Mouse (Mus musculus) MEL (cell line): ENCODE results near the gene Gm20388. TPM values are rescaled to one million over a fixed set of nuclear protein-coding genes. Genes with fewer than 3 reads are reported as not detected.

ENCODE experiments used
- DNase-seq: peaks from one replicate; pipeline ENCODE4 v3.0.0; 2011; ENCODE audit warnings: low read depth, low spot score
- H3K27ac ChIP-seq: 2 replicates; pipeline ENCODE4 v1.5.1; 2012; ENCODE audit warnings: low read depth, mild to moderate bottlenecking, control low read depth, low read length, moderate library complexity; ENCODE audit not compliant: control insufficient read depth
- H3K27me3 ChIP-seq, 2 experiments: fragments of 150-350 bp in 1 of 2; sonication (generic) in 1 of 2; 2 replicates each; pipeline ENCODE4 v1.6.1; 2012; ENCODE audit warnings: low read length in 2 of 2, mild to moderate bottlenecking in 2 of 2, improper control_type of control experiment in 1 of 2, moderate library complexity in 1 of 2; ENCODE audit not compliant: insufficient read depth in 2 of 2, control insufficient read depth in 1 of 2
- H3K36me3 ChIP-seq, 2 experiments: 2 replicates each; pipeline ENCODE4 v1.6.1; 2012 to 2014; ENCODE audit warnings: low read length in 2 of 2, improper control_type of control experiment in 1 of 2, inconsistent platforms in 1 of 2, mild to moderate bottlenecking in 1 of 2; ENCODE audit not compliant: insufficient read depth in 2 of 2, control insufficient read depth in 1 of 2
- H3K4me1 ChIP-seq, 2 experiments: fragments of 150-350 bp in 1 of 2; sonication (generic) in 1 of 2; 2 replicates each; pipeline ENCODE4 v1.6.1; 2012; ENCODE audit warnings: low read length in 2 of 2, improper control_type of control experiment in 1 of 2, mild to moderate bottlenecking in 1 of 2; ENCODE audit not compliant: insufficient read depth in 2 of 2, control insufficient read depth in 1 of 2
- H3K4me3 ChIP-seq, 2 experiments: fragments of 150-350 bp in 1 of 2; sonication (generic) in 1 of 2; 2 replicates each; pipeline ENCODE4 v1.5.1; 2012; ENCODE audit warnings: low read depth in 2 of 2, low read length in 2 of 2, mild to moderate bottlenecking in 2 of 2, moderate library complexity in 2 of 2, control low read depth in 1 of 2, improper control_type of control experiment in 1 of 2; ENCODE audit not compliant: control insufficient read depth in 1 of 2, insufficient read depth in 1 of 2
- H3K79me2 ChIP-seq: 2 replicates; pipeline ENCODE4 v1.6.1; 2012; ENCODE audit warnings: mild to moderate bottlenecking, low read length, moderate library complexity; ENCODE audit not compliant: control insufficient read depth, poor library complexity, insufficient read depth
- H3K9ac ChIP-seq: 2 replicates; pipeline ENCODE4 v1.6.1; 2012; ENCODE audit warnings: low read depth, mild to moderate bottlenecking, control low read depth, low read length, moderate library complexity; ENCODE audit not compliant: control insufficient read depth, poor library complexity, severe bottlenecking
- H3K9me3 ChIP-seq: fragments of 150-350 bp; sonication (generic); replicated peaks from 2 replicates; pipeline ENCODE4 v1.6.1; 2012; ENCODE audit warnings: mild to moderate bottlenecking, low read length, improper control_type of control experiment, moderate library complexity; ENCODE audit not compliant: insufficient read depth
- BHLHE40 ChIP-seq: IDR thresholded peaks from 2 replicates; pipeline ENCODE4 v1.6.1; 2012; ENCODE audit warnings: low read depth, mild to moderate bottlenecking, inconsistent platforms, low read length, improper control_type of control experiment, borderline replicate concordance
- CHD1 ChIP-seq: IDR thresholded peaks from 2 replicates; pipeline ENCODE4 v1.6.1; 2012; ENCODE audit warnings: low read depth, mild to moderate bottlenecking, inconsistent platforms, low read length, improper control_type of control experiment
- CTCF ChIP-seq, 3 experiments: IDR thresholded peaks in 2 of 3; conservative IDR thresholded peaks in 1 of 3; 2 replicates each; pipeline ENCODE4 v1.5.1; 2011 to 2012; ENCODE audit warnings: low read length in 3 of 3, low read depth in 2 of 3, mild to moderate bottlenecking in 2 of 3, improper control_type of control experiment in 1 of 3, inconsistent platforms in 1 of 3, mixed read lengths in 1 of 3, moderate library complexity in 1 of 3; ENCODE audit not compliant: control insufficient read depth in 1 of 3, insufficient read depth in 1 of 3, poor library complexity in 1 of 3, severe bottlenecking in 1 of 3
- ELF1 ChIP-seq: IDR thresholded peaks from 2 replicates; pipeline ENCODE4 v1.6.1; 2014; ENCODE audit warnings: low read depth, mild to moderate bottlenecking, inconsistent platforms, low read length, improper control_type of control experiment, moderate library complexity
- ETS1 ChIP-seq: IDR thresholded peaks from 2 replicates; pipeline ENCODE4 v1.6.1; 2012; ENCODE audit warnings: low read depth, mild to moderate bottlenecking, inconsistent platforms, low read length, improper control_type of control experiment, moderate library complexity
- GABPA ChIP-seq: IDR thresholded peaks from 2 replicates; pipeline ENCODE4 v1.6.1; 2012; ENCODE audit warnings: low read depth, mild to moderate bottlenecking, inconsistent platforms, low read length, improper control_type of control experiment, moderate library complexity
- GATA1 ChIP-seq: IDR thresholded peaks from 2 replicates; pipeline ENCODE4 v1.6.1; 2011; ENCODE audit warnings: low read depth, low read length, improper control_type of control experiment
- HCFC1 ChIP-seq: IDR thresholded peaks from 2 replicates; pipeline ENCODE4 v1.6.1; 2012; ENCODE audit warnings: low read depth, mild to moderate bottlenecking, inconsistent platforms, low read length, improper control_type of control experiment, moderate library complexity
- JUND ChIP-seq: IDR thresholded peaks from 2 replicates; pipeline ENCODE4 v1.6.1; 2011; ENCODE audit warnings: low read depth, mild to moderate bottlenecking, improper control_type of control experiment, low read length
- KAT2A ChIP-seq: conservative IDR thresholded peaks from 2 replicates; pipeline ENCODE4 v1.6.1; 2012; ENCODE audit warnings: low read depth, low read length, improper control_type of control experiment, inconsistent platforms
- MAFK ChIP-seq: IDR thresholded peaks from 2 replicates; pipeline ENCODE4 v1.6.1; 2011; ENCODE audit warnings: low read depth, mild to moderate bottlenecking, low read length, improper control_type of control experiment, borderline replicate concordance
- MAX ChIP-seq: IDR thresholded peaks from 2 replicates; pipeline ENCODE4 v1.6.1; 2011; ENCODE audit warnings: low read length, improper control_type of control experiment
- MAZ ChIP-seq: IDR thresholded peaks from 2 replicates; pipeline ENCODE4 v1.6.1; 2012; ENCODE audit warnings: low read depth, mild to moderate bottlenecking, inconsistent platforms, low read length, improper control_type of control experiment
- MEF2A ChIP-seq: IDR thresholded peaks from 2 replicates; pipeline ENCODE4 v1.6.1; 2014; ENCODE audit warnings: low read depth, mild to moderate bottlenecking, inconsistent platforms, low read length, improper control_type of control experiment; ENCODE audit not compliant: poor library complexity, insufficient replicate concordance, severe bottlenecking; ENCODE audit errors: extremely low read depth
- MYB ChIP-seq: IDR thresholded peaks from 2 replicates; pipeline ENCODE4 v1.6.1; 2011; ENCODE audit warnings: mild to moderate bottlenecking, low read depth, low read length, improper control_type of control experiment
- POLR2A ChIP-seq, 2 experiments: IDR thresholded peaks; 2 replicates each; pipeline ENCODE4 v1.6.1; 2011 to 2012; ENCODE audit warnings: low read length in 2 of 2, mild to moderate bottlenecking in 2 of 2, control low read depth in 1 of 2, improper control_type of control experiment in 1 of 2, low read depth in 1 of 2, moderate library complexity in 1 of 2; ENCODE audit not compliant: control insufficient read depth in 1 of 2, insufficient read depth in 1 of 2, poor library complexity in 1 of 2
- POLR2AphosphoS5 ChIP-seq: IDR thresholded peaks from 2 replicates; pipeline ENCODE4 v1.6.1; 2012; ENCODE audit warnings: low read depth, borderline replicate concordance, mild to moderate bottlenecking, inconsistent platforms, low read length, moderate library complexity, mixed read lengths
- RAD21 ChIP-seq: IDR thresholded peaks from 2 replicates; pipeline ENCODE4 v1.6.1; 2011; ENCODE audit warnings: mild to moderate bottlenecking, low read depth, low read length, improper control_type of control experiment
- RCOR1 ChIP-seq: IDR thresholded peaks from 2 replicates; pipeline ENCODE4 v1.6.1; 2012; ENCODE audit warnings: low read depth, mild to moderate bottlenecking, inconsistent platforms, low read length, improper control_type of control experiment
- SMC3 ChIP-seq: IDR thresholded peaks from 2 replicates; pipeline ENCODE4 v1.6.1; 2011; ENCODE audit warnings: low read depth, low read length, improper control_type of control experiment
- TBP ChIP-seq: IDR thresholded peaks from 2 replicates; pipeline ENCODE4 v1.8.0; 2011; ENCODE audit warnings: low read depth, low read length, improper control_type of control experiment
- TCF12 ChIP-seq: IDR thresholded peaks from 2 replicates; pipeline ENCODE4 v1.6.1; 2014; ENCODE audit warnings: low read depth, mild to moderate bottlenecking, inconsistent platforms, low read length, improper control_type of control experiment, moderate library complexity
- USF1 ChIP-seq: IDR thresholded peaks from 2 replicates; pipeline ENCODE4 v1.6.1; 2014; ENCODE audit warnings: low read depth, mild to moderate bottlenecking, inconsistent platforms, low read length, improper control_type of control experiment, moderate library complexity
- USF2 ChIP-seq, 2 experiments: IDR thresholded peaks; 2 replicates each; pipeline ENCODE4 v1.6.1; 2011 to 2012; ENCODE audit warnings: improper control_type of control experiment in 2 of 2, low read length in 2 of 2, borderline replicate concordance in 1 of 2, inconsistent platforms in 1 of 2, low read depth in 1 of 2, mild to moderate bottlenecking in 1 of 2; ENCODE audit not compliant: insufficient read depth in 1 of 2
- ZC3H11A ChIP-seq: IDR thresholded peaks from 2 replicates; pipeline ENCODE4 v1.6.1; 2012; ENCODE audit warnings: low read depth, mild to moderate bottlenecking, inconsistent platforms, low read length, improper control_type of control experiment
- ZKSCAN1 ChIP-seq: IDR thresholded peaks from 2 replicates; pipeline ENCODE4 v1.6.1; 2012; ENCODE audit warnings: low read depth, mild to moderate bottlenecking, inconsistent platforms, low read length, improper control_type of control experiment, moderate library complexity
- ZNF384 ChIP-seq: IDR thresholded peaks from 2 replicates; pipeline ENCODE4 v1.6.1; 2012; ENCODE audit warnings: low read depth, mild to moderate bottlenecking, inconsistent platforms, low read length, improper control_type of control experiment
- polyA plus RNA-seq, 2 experiments: library from polyadenylated mRNA; stranded (reverse) in 1 of 2; unstranded in 1 of 2; fragments of >175 nt in 1 of 2; fragments of >200 nt in 1 of 2; gene quantifications; 2 replicates each; pipeline versions ENCODE4 v1.2.1 to v1.2.4; 2012; ENCODE audit warnings: low replicate concordance in 2 of 2, low read depth in 1 of 2; ENCODE audit not compliant: insufficient read length in 2 of 2, insufficient read depth in 1 of 2, missing spikeins in 1 of 2
- total RNA-seq: library from RNA; depleted of rRNA; stranded (reverse); fragments of 300-350 nt; gene quantifications from 2 replicates; pipeline ENCODE4 v1.2.3, GENCODE M21; 2012

Gm20388 gene
- total and polyA plus RNA-seq, 3 experiments = 11.1 to 17.8 TPM; not detected in 1

GRCm38 (mm10) chr8:122347811-122348552 lies 2437.3 kb downstream of the Gm20388 start:
- DNase-seq = peak; percentile 37
- H3K4me3 ChIP-seq = no peak overlapping the region
- no peaks in the 10 kb centered on the region for H3K27me3 ChIP-seq
- no peaks in the 10 kb centered on the region; the same call in 1 of the 2 replicates for H3K79me2 ChIP-seq
- peaks cover 0 to 23% of the 10 kb centered on the region in 2 experiments; a peak in 2 of 4 replicates for H3K36me3 ChIP-seq
- TF ChIP-seq JUND (no peak), USF1 (peak; percentile 76), ZNF384 (no peak), BHLHE40 (no peak)
- H3K27ac ChIP-seq = no peak overlapping the region
- H3K9me3 ChIP-seq = no peaks in the 10 kb centered on the region
- no peak overlapping the region for H3K9ac ChIP-seq
- peaks cover 17 to 48% of the 10 kb centered on the region in 2 experiments for H3K4me1 ChIP-seq

DNA sequence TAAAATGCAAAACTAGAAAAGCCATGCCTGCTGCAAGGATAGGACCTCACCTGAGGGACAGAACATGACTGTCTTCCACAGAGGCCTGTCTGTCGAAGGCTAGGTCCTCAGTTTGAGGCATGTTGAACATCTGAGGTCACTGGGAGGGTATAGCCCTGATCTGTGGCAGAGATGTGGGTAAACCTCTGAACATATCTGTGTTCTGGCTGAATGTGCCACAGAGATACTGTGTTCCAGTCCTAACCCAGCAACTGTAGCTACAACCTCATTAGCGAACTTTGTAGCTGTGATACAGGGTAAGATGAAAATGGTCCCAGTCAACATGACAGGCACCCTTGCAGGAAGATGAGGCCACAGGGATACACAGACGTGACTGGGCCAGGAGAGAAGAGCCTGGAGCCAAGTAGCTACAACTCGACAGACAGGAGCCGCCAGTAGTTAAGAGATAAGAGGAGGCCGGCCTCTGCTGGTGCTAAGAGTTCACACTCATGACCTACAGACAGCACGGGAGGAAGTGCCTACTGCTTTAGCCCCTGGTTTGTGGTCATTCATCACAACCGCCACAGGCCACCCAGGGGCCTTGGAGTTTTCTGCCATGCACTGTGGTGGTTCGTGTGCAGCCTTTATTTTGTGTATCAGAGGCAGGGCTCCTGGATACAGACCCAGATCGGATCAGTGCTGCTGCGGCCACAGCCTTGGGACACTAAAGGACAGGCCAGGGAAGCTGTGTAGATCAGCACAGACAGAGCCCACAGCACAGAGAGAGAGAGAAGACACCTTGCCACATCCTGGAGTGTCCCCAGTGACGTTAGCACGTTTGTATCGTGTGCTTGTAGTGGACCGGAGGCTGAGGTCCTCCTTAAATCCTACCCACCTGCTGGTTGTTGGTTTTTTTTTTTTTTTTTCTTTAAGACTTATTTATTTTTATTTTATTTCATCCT lies 2439.0 kb downstream of the Gm20388 start:
- H3K4me1 ChIP-seq = peaks cover 17 to 36% of the 10 kb centered on the region in 2 experiments
- DNase-seq = peak; percentile 74
- TF ChIP-seq MAX = no peak
- 0 out of 2 replicates have a peak, but pooled peaks have one; percentile 46 for TF ChIP-seq ETS1
- peak; percentile 94 for TF ChIP-seq RCOR1
- no peak for TF ChIP-seq HCFC1
- TF ChIP-seq RAD21 = no peak
- TF ChIP-seq ZNF384 = 0 out of 2 replicates have a peak, but pooled peaks have one; percentile 35
- no peak for TF ChIP-seq CTCF (IDR thresholded peaks at IDR 0.05 in 2 of 3, conservative IDR thresholded peaks at IDR 0.05 in 1 of 3; ENCODE audit: control insufficient read depth in 1 of 3, insufficient read depth in 1 of 3, low read depth in 2 of 3, low read length in 3 of 3, poor library complexity in 1 of 3, severe bottlenecking in 1 of 3)
- peak; percentile 85 for TF ChIP-seq GATA1
- TF ChIP-seq USF2 (IDR thresholded peaks at IDR 0.05; ENCODE audit: borderline replicate concordance in 1 of 2, insufficient read depth in 1 of 2, low read depth in 1 of 2, low read length in 2 of 2) = no peak
- no peak for TF ChIP-seq SMC3
- no peak for TF ChIP-seq GABPA
- TF ChIP-seq TBP = 0 out of 2 replicates have a peak, but pooled peaks have one; percentile 19
- TF ChIP-seq MEF2A = no peak
- no peak for TF ChIP-seq MAZ
- TF ChIP-seq ZKSCAN1 = no peak
- peak; percentile 47; the same call in 1 of the 2 replicates for TF ChIP-seq MYB
- TF ChIP-seq ZC3H11A = no peak
- TF ChIP-seq ELF1 = no peak
- TF ChIP-seq POLR2A (IDR thresholded peaks at IDR 0.05; ENCODE audit: control insufficient read depth in 1 of 2, insufficient read depth in 1 of 2, low read depth in 1 of 2, low read length in 2 of 2, poor library complexity in 1 of 2) = no peak
- no peak for TF ChIP-seq KAT2A
- TF ChIP-seq BHLHE40 = no peak
- TF ChIP-seq MAFK = no peak; the same call in 1 of the 2 replicates
- TF ChIP-seq POLR2AphosphoS5 = no peak
- peak; percentile 80 for TF ChIP-seq TCF12
- no peak for TF ChIP-seq CHD1

More for the DNA sequence above, 2439.0 kb downstream of the Gm20388 start:
- Histone ChIP-seq H3K9me3 (no peaks in the 10 kb centered on the region), H3K79me2 (no peaks in the 10 kb centered on the region), H3K4me3 (peak overlapping the region; percentile 7 to 16; a peak in 3 of 4 replicates), H3K9ac (peak overlapping the region; percentile 46), H3K36me3 (peaks cover 0 to 21% of the 10 kb centered on the region in 2 experiments; a peak in 2 of 4 replicates), H3K27me3 (no peaks in the 10 kb centered on the region), H3K27ac (peak overlapping the region; percentile 59)
